Mouse (Mus musculus): Measurements from ENCODE around the gene Casz1.

DNA sequence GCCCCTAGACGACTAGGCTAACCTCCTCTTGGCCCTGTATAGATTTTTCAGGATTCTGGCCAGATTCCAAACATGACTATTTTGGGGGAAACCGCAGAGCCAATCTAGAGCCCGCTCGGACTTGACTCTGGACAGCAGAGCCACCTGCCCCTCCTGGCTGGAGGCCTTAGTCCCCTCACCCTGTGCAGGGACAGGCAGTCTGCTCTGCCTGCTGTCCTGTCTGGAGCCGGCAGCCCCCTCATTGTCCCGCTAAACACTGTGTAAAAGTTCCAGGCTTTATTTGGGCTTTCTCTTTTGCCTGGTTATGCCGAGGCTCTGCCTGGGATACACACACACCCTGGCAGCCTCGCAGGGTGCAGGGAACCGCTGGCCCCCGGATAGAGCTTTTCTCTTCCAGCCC, 81.2 kb downstream of the Casz1 start:
- no peak for TF ChIP-seq CTCF (IDR thresholded peaks at IDR 0.05; ENCODE audit: low read depth, low read length)
- TF ChIP-seq TAL1 (conservative IDR thresholded peaks at IDR 0.05; ENCODE audit: low read depth, low read length) = no peak
- no peak for TF ChIP-seq POLR2AphosphoS5 (IDR thresholded peaks at IDR 0.05; ENCODE audit: insufficient replicate concordance, low read depth, low read length)
- no peak for TF ChIP-seq GATA1 (IDR thresholded peaks at IDR 0.05; ENCODE audit: borderline replicate concordance, low read length)
- no peak for TF ChIP-seq GATA2 (IDR thresholded peaks at IDR 0.05; ENCODE audit: borderline replicate concordance, low read depth, low read length)
